Mouse (Mus musculus) bone marrow macrophage, adult 2 months (primary cell): Measurements from ENCODE around the gene Slc45a2. TPM values are rescaled to one million over a fixed set of nuclear protein-coding genes. Genes with fewer than 3 reads are reported as not detected.
A peak's percentile ranks its signal among the peaks of the same experiment; 100 is the strongest.
"Not testable (repeated sequence)": the region's sequence is repeated elsewhere in the genome, so short reads cannot be mapped to it uniquely, and the experiment has no call there.

Source experiments
- H3K27ac ChIP-seq: 2 replicates; pipeline ENCODE4 v1.5.1; 2012; ENCODE audit warnings: low read depth, low read length; ENCODE audit not compliant: insufficient read depth
- H3K4me1 ChIP-seq: 2 replicates; pipeline ENCODE4 v1.6.1; 2012; ENCODE audit warnings: low read length; ENCODE audit not compliant: control insufficient read depth, insufficient read depth
- H3K4me3 ChIP-seq: 2 replicates; pipeline ENCODE4 v1.5.1; 2012; ENCODE audit warnings: mild to moderate bottlenecking, low read length, moderate library complexity; ENCODE audit not compliant: insufficient read depth
- CTCF ChIP-seq: IDR thresholded peaks from 2 replicates; pipeline ENCODE4 v1.5.1; 2012; ENCODE audit warnings: low read depth, mild to moderate bottlenecking, low read length, moderate library complexity
- POLR2A ChIP-seq: IDR thresholded peaks from 2 replicates; pipeline ENCODE4 v1.6.1; 2012; ENCODE audit warnings: mild to moderate bottlenecking, low read depth, low read length, borderline replicate concordance
- polyA plus RNA-seq: library from polyadenylated mRNA; stranded (reverse); fragments of >200 nt; gene quantifications from 2 replicates; pipeline ENCODE4 v1.2.4, GENCODE M21; 2012; ENCODE audit not compliant: missing spikeins, insufficient read depth, insufficient read length

Slc45a2 gene
- polyA plus RNA-seq, 1 experiment, result not detected

DNA sequence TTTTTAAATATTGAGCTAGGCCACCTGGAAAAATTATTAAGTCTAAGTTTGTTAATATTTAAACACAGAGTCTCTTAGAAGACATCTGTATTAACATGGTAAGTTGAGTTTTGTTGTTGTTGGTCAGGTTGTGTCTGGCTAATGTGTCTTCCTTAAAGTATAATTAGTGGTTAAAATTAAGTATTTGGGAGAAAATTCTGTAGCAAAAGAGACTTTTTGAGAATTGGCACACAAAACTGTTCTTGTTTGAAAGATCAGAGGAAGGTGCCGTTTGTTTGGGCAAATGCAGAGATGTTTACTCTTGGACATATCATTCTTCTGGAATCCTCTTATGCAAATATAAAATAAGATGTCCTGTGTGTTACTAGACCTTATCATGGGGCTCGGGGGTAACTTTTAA lies 37.9 kb upstream of the Slc45a2 start:
- no peaks in the 10 kb centered on the region for H3K4me1 ChIP-seq
- H3K27ac ChIP-seq, result no peak overlapping the region
- H3K4me3 ChIP-seq, result no peak overlapping the region
- no peak for TF ChIP-seq CTCF
- no peak for TF ChIP-seq POLR2A

DNA sequence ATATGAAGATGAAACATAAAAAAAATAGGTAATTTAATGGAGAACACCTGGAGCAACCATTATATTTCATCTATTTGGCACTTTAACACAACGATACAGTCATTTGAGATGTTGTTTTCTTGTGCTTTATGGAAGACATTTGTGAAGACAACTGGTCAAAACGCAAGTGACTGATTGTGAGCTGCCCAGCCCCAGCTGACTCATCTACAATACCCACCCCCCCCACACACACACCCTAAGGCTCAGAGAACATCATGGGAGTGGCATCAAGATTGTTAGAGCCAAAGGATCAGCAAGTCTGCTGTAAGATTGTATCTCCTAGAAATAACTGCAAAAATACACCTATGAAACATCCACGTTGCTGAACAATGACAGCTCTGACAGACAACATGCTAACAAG lies 31.1 kb upstream of the Slc45a2 start:
- Histone ChIP-seq H3K4me1 (no peaks in the 10 kb centered on the region), H3K27ac (no peak overlapping the region), H3K4me3 (no peak overlapping the region)
- TF ChIP-seq POLR2A (no peak), CTCF (no peak)

DNA sequence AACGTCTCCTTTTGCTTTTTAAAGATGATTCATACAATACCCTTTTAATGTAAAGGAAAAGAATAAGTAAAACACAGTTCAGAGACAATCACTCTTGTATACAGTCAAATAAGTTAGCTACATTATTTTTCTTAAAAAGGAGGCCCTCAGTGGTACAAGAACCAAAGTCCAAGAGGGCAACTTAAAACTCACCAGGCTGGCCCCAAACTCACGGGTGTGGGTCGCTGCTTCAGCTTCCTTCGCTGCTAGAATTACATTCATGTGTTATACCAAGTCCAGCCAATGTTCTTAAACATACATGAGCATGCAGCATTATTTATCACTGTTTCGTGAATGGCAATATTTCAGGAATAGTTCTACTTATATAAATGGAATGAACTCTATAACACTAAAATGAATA lies 29.7 kb upstream of the Slc45a2 start:
- Histone ChIP-seq H3K27ac (no peak overlapping the region), H3K4me1 (no peaks in the 10 kb centered on the region), H3K4me3 (no peak overlapping the region)
- TF ChIP-seq CTCF (no peak), POLR2A (no peak)

DNA sequence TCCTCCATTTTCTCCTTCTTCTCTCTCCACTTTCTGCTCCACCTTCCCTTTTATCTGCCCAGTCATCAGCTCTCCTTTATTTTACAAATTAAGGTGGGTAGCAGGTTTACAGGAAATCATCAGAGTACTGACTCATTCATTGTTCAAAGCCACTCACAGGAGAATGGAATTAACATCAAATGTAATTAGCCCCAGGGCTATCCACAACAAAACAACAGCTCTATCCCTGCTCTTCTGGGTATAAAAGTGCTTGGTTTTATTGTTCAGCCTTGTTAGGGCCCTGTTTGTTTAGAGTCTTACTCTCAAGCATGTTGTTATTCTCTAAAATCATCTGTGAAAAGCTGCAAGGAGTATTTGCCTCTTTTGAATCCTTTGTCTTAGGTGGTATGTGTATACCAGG lies 23.4 kb upstream of the Slc45a2 start:
- no peak for TF ChIP-seq POLR2A
- no peak for TF ChIP-seq CTCF
- Histone ChIP-seq H3K4me3 (no peak overlapping the region), H3K4me1 (0 out of 2 replicates have a peak, but pooled peaks cover 2% of the 10 kb centered on the region), H3K27ac (no peak overlapping the region)

DNA sequence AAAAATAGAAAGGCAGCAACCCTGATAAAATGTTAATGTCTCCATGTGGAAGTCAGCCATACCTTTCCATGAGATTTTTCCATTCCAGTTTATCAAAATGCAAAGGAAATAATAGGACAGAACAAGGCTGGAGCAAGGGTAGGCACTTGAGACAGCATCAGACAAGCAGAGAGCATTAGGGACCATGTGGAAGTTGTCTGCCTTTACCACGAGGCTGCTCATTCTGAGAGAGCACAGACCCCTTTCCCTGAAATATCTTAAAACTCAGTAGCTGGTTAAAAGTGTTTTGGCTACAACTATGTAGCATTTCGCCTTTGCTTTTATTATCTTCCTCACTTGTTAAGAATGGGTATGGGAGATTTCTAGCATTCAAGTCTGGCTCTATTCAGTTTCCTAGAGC lies 19.8 kb upstream of the Slc45a2 start:
- TF ChIP-seq POLR2A (no peak), CTCF (no peak)
- peaks cover 4% of the 10 kb centered on the region for H3K4me1 ChIP-seq
- H3K27ac ChIP-seq, result no peak overlapping the region
- H3K4me3 ChIP-seq, result no peak overlapping the region

DNA sequence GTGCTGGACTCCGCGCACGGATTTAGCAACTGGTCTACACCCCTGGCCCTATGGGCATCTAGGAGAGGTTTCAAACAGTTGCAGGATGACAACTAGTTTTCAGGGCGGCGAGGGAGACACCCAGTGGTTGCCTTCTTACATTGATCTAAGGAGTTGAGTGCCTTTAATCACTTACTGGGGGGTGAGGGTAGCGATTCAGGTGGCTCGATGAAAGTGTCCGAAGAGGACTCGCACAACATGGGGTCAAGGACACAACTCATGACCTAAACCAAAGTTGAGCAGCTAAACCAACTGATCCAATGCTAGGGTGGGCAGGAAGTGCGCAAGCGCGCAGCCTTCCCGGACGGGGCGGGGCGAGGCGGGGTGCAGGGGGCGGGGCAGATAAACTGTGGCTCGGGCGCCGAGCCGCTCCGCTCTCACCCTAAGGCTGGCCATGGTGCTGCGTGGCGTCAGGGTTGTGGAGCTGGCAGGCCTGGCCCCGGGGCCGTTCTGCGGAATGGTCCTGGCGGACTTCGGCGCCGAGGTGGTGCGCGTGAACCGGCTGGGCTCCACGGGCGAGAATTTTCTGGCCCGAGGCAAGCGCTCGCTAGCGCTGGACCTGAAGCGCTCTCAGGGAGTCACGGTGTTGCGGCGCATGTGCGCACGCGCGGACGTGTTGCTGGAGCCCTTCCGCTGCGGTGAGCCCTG lies 19.0 kb upstream of the Slc45a2 start, which contains the start of gene Amacr:
TSS of gene Amacr (plus strand) at position 380 of the 687 bp plus-strand sequence.
- peak within 1 kb of the TSS; percentile 84 for H3K4me3 ChIP-seq
- peak within 1 kb of the TSS; percentile 64 for H3K27ac ChIP-seq
- peaks cover 4% of the 10 kb centered on the region for H3K4me1 ChIP-seq
- TF ChIP-seq CTCF, result peak; percentile 53; the same call in 1 of the 2 replicates
- no peak; the same call in 1 of the 2 replicates for TF ChIP-seq POLR2A

DNA sequence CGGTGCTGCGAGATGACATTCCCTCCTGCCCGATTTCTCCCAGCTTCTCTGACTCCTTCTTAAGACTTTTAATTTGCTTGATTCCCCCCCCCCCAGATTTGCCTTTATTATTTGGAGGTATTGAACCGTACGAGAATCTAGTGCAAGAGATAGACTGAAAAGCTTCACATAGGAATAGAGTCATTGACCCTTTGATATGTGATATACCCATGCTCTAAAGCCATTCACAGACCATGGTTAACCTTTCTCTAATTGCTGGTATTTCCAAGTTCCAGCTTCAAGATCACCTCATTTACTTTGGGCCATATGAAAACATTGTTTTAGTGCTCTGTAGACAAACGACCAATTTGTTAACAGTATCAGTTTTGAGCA lies 18.5 kb upstream of the Slc45a2 start:
- H3K27ac ChIP-seq, result no peak overlapping the region
- TF ChIP-seq POLR2A, result no peak
- TF ChIP-seq CTCF, result no peak
- H3K4me1 ChIP-seq, result peaks cover 4% of the 10 kb centered on the region
- H3K4me3 ChIP-seq, result peak overlapping the region; percentile 84

DNA sequence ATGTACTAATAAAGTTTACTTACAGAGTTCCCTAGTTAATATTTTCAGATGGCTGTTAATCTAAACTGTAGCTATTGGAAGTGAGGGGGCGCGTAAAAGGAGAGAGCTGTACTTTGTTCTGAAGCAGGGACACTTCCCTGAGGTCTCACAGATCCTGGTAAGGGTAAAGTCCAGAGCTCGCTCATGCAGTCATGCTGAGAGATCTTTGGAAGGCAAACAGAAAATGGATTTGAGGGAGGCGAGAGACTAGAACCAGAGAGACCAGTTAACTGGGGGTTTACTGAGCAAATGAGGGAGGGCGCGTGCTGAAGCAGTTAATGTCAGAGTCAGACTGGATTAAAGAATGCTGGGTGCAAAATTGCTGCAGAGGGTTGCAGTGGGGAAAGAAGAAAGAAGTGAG lies 14.8 kb upstream of the Slc45a2 start:
- no peak overlapping the region for H3K27ac ChIP-seq
- peaks cover 3% of the 10 kb centered on the region for H3K4me1 ChIP-seq
- TF ChIP-seq POLR2A, result no peak
- no peak for TF ChIP-seq CTCF
- no peak overlapping the region for H3K4me3 ChIP-seq

DNA sequence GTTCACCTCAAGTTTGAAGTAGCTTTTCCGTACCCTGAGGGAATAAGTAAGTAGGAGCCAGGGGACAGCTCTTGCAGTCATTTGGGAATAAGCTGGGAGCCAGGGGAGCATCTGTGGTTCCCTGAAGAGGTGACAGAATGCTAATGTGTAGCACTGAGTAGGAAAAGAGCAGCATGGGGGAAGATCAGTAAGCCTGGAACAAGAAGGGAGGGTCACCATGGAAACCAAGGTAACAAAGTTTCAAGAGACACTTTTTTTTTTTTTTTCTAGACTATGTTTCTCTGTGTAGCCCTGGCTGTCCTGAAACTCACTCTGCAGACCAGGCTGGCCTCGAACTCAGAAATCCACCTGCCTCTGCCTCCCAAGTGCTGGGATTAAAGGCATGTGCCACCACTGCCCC lies 14.0 kb upstream of the Slc45a2 start:
- H3K4me1 ChIP-seq, H3K27ac ChIP-seq: not testable (repeated sequence)

DNA sequence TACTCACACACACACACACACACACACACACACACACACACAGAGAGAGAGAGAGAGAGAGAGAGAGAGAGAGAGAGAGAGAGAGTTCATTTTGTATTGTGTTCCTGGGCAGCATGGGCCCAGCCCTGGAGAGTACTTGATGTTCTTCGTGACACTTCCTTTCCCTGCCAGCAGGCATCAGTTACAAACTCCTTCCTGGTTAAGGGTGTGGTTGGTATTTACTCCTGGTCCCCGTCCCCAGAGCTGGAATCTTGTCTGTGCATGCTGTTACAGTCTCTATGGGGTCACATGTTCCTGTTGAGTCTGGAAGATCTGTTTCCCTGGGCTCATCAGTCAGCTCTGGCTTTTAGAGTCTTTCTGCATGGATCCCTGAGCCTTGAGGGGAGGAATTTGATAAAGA lies 10.1 kb upstream of the Slc45a2 start:
- H3K4me3 ChIP-seq, result no peak overlapping the region
- H3K4me1 ChIP-seq, result no peaks in the 10 kb centered on the region
- H3K27ac ChIP-seq, result no peak overlapping the region
- TF ChIP-seq CTCF (no peak), POLR2A (no peak)

More for the DNA sequence above, 14.0 kb upstream of the Slc45a2 start:
- H3K4me3 ChIP-seq, result not testable (repeated sequence)
